Mouse (Mus musculus) cerebellum, postnatal 36 days (tissue): ENCODE results near the gene Gm21409.
"Not testable (repeated sequence)": the region's sequence is repeated elsewhere in the genome, so short reads cannot be mapped to it uniquely, and the experiment has no call there.

Source experiments
- DNase-seq, 2 experiments: peaks; one replicate each; pipeline ENCODE4 v3.0.0; 2021 to 2022; ENCODE audit warnings: mixed read lengths in 2 of 2

Gm21409 gene

GRCm38 (mm10) chrY:84746385-84746784 is at the start of gene Gm21409:
Gene Gm21409 (plus strand): TSS chrY:84746685.
- not testable (repeated sequence) for DNase-seq
